Mouse (Mus musculus) adipose tissue, adult 10 weeks (tissue): ENCODE measurements around the gene S100a11. TPM values are rescaled to one million over a fixed set of nuclear protein-coding genes. Genes with fewer than 3 reads are reported as not detected.

Experiments used
- polyA plus RNA-seq: library from polyadenylated mRNA; stranded (reverse); fragments of 350-450 nt; fragmentation: Illumina TruSeq; extraction: RNeasy Lipid Tissue Mini Kit (QIAGEN cat#74804); gene quantifications from one replicate; pipeline ENCODE4 v1.2.3, GENCODE M21; 2014; ENCODE audit warnings: low read depth, low replicate concordance

S100a11 gene
- 1,402 TPM for polyA plus RNA-seq

GRCm38 (mm10) chr3:93520330-93521193 is at the start of gene S100a11:
S100a11 (plus strand) TSS chr3:93520488.

GRCm38 (mm10) chr3:93554981-93555877 is 34.9 kb downstream of the S100a11 start, which contains the start of gene S100a10:
S100a10 (plus strand) TSS chr3:93555080.

Other genes with a start within 250 kb of the S100a11 start
- not detected for gene Flg, start 247.0 kb upstream of the S100a11 start, polyA plus RNA-seq
- not detected for gene Hrnr, start 200.7 kb upstream of the S100a11 start, polyA plus RNA-seq
- gene Rptn, start 126.8 kb upstream of the S100a11 start, polyA plus RNA-seq, result not detected
- gene Tchh, start 78.2 kb upstream of the S100a11 start, polyA plus RNA-seq, result 6.8 TPM
- 1.1 TPM for gene Tchhl1, start 51.7 kb upstream of the S100a11 start, polyA plus RNA-seq
- 375 TPM for gene S100a10, start 34.6 kb downstream of the S100a11 start, polyA plus RNA-seq
- gene Tdpoz2, start 132.2 kb downstream of the S100a11 start, polyA plus RNA-seq, result not detected
- not detected for gene Tdpoz1, start 155.8 kb downstream of the S100a11 start, polyA plus RNA-seq
- gene Gm37596, start 172.6 kb downstream of the S100a11 start, polyA plus RNA-seq, result not detected